9 mouse cellular contexts compared by ENCODE assay signal in genomic region chr2:9905995-9906394, GRCm38 (mm10). TPM values are rescaled to one million over a fixed set of nuclear protein-coding genes. Genes with fewer than 3 reads are reported as not detected.
DNase-seq lines count a peak whose midpoint lies in the region; ATAC-seq lines count a peak whose summit lies in the region.
"Had no signal": no experiment of that assay in that cellular context is flagged by ENCODE, and none has a peak within 500 bp of the region (broad histone marks: within the 10 kb centered on the region; RNA-seq: fewer than 3 reads in every experiment).

No protein-coding gene starts in this region.

- WGBS in heart, embryonic 16.5 days, result 4% methylated on average over 11 of the region's 11 CpGs
- WGBS in liver, embryonic 12.5 days (ENCODE audit: insufficient replicate concordance), result 2% methylated on average over 11 of the region's 11 CpGs

- no peak; the same call in 1 of the 2 replicates for ATAC-seq in heart, embryonic 16.5 days (replicated peaks; ENCODE audit: extremely low read depth, insufficient read depth, low FRiP score)
- 0 out of 2 replicates have a peak, but pooled peaks have one; percentile 7 for ATAC-seq in granulocyte monocyte progenitor cell, adult 5-6 weeks (replicated peaks; ENCODE audit: poor library complexity, severe bottlenecking)
- ATAC-seq in liver, embryonic 12.5 days, result peak; percentile 73
- no peak for ATAC-seq in inflammation-experienced regulatory T-cells, adult 6 months

- no peaks in the 10 kb centered on the region for H3K9me3 ChIP-seq in heart, embryonic 16.5 days (replicated peaks; ENCODE audit: control insufficient read depth, low read length)
- no peaks in the 10 kb centered on the region for H3K9me3 ChIP-seq in liver, embryonic 12.5 days (replicated peaks)

- H3K4me2 ChIP-seq in heart, embryonic 16.5 days (ENCODE audit: low read depth, low read length), result peak overlapping the region; percentile 62
- peak overlapping the region; percentile 58 for H3K4me2 ChIP-seq in liver, embryonic 12.5 days

- H3K27me3 ChIP-seq in heart, embryonic 16.5 days (ENCODE audit: control insufficient read depth, insufficient read depth, low read length), result peaks cover 4% of the 10 kb centered on the region; the same call in 1 of the 2 replicates
- H3K27me3 ChIP-seq in liver, embryonic 12.5 days (replicated peaks), result peaks cover 17% of the 10 kb centered on the region

- no peak overlapping the region for H3K9ac ChIP-seq in heart, embryonic 16.5 days (ENCODE audit: low read length)
- H3K9ac ChIP-seq in liver, embryonic 12.5 days, result no peak overlapping the region

- peak overlapping the region; percentile 38 for H3K4me3 ChIP-seq in heart, embryonic 16.5 days (ENCODE audit: low read length)
- H3K4me3 ChIP-seq in liver, embryonic 12.5 days, result peak overlapping the region; percentile 34

- no peaks in the 10 kb centered on the region for H3K36me3 ChIP-seq in heart, embryonic 16.5 days (ENCODE audit: control insufficient read depth, insufficient read depth)
- H3K36me3 ChIP-seq in liver, embryonic 12.5 days, result no peaks in the 10 kb centered on the region

- no peak overlapping the region for H3K27ac ChIP-seq in heart, embryonic 16.5 days (ENCODE audit: low read length)
- 0 out of 2 replicates have a peak overlapping the region, but pooled peaks have one; percentile 11 for H3K27ac ChIP-seq in liver, embryonic 12.5 days

- no peak for DNase-seq in heart, postnatal 10 days
- DNase-seq in MEL-GATA-1-ER (ENCODE audit: extremely low read depth, low read depth), result peak; percentile 33
- no peak for DNase-seq in cerebellum, adult 9-10 months
- no peak for DNase-seq in thymus, postnatal 4 days

- peaks cover 5% of the 10 kb centered on the region; the same call in 1 of the 2 replicates for H3K4me1 ChIP-seq in heart, embryonic 16.5 days (ENCODE audit: control insufficient read depth, insufficient read depth, low read length)
- peaks cover 10% of the 10 kb centered on the region for H3K4me1 ChIP-seq in liver, embryonic 12.5 days

- intact Hi-C loops in heart, postnatal 10 days (cut with DNase I), result no loop called here

RNA-seq across cellular contexts. Expression of gene Gata3, which starts 16.2 kb away (rescaled TPM):
- polyA plus RNA-seq in heart, embryonic 16.5 days (2015; fragmentation: Nextera tagmentation; extraction: Ambion mirVana), result 5.4 and 11.9 TPM in 2 replicates
- under 1 TPM; 0.86 to 0.92 TPM for total RNA-seq in heart, postnatal 10 days (2021)
- 17.0 TPM in 1 of 2 replicates, not detected in the other for total RNA-seq in granulocyte monocyte progenitor cell, adult 5-6 weeks (2014; fragmentation: Nextera tagmentation)
- total RNA-seq in granulocyte monocyte progenitor cell, adult 5-6 weeks (2017), result not detected in 2 replicates
- 2.0 and 2.1 TPM in 2 replicates for polyA plus RNA-seq in liver, embryonic 12.5 days (2016; fragmentation: Nextera tagmentation; extraction: Ambion mirVana)
- polyA plus RNA-seq in inflammation-experienced regulatory T-cells, adult 6 months (2017; shearing (Covaris generic)), result 100 to 1,000 TPM; 131 to 148 (median 135) TPM

RNA-seq across cellular contexts. Expression of gene 9230102O04Rik, which starts 16.7 kb away (rescaled TPM):
- polyA plus RNA-seq in heart, embryonic 16.5 days (2015; fragmentation: Nextera tagmentation; extraction: Ambion mirVana), result not detected in 2 replicates
- total RNA-seq in heart, postnatal 10 days (2021), result not detected
- not detected in 2 replicates for total RNA-seq in granulocyte monocyte progenitor cell, adult 5-6 weeks (2014; fragmentation: Nextera tagmentation)
- total RNA-seq in granulocyte monocyte progenitor cell, adult 5-6 weeks (2017), result not detected in 2 replicates
- 0.37 TPM in 1 of 2 replicates, not detected in the other for polyA plus RNA-seq in liver, embryonic 12.5 days (2016; fragmentation: Nextera tagmentation; extraction: Ambion mirVana)
- 1 to 10 TPM in 2 of 3 experiments, not detected in 1; 1.5 to 1.6 TPM for polyA plus RNA-seq in inflammation-experienced regulatory T-cells, adult 6 months (2017; shearing (Covaris generic))
- total RNA-seq: ES-E14 had no signal

RNA-seq across cellular contexts. Expression of gene 4930412O13Rik, which starts 24.9 kb away (rescaled TPM):
- not detected in 2 replicates for polyA plus RNA-seq in heart, embryonic 16.5 days (2015; fragmentation: Nextera tagmentation; extraction: Ambion mirVana)
- total RNA-seq in heart, postnatal 10 days (2021), result not detected
- total RNA-seq in granulocyte monocyte progenitor cell, adult 5-6 weeks (2014; fragmentation: Nextera tagmentation), result not detected in 2 replicates
- not detected in 2 replicates for total RNA-seq in granulocyte monocyte progenitor cell, adult 5-6 weeks (2017)
- not detected in 2 replicates for polyA plus RNA-seq in liver, embryonic 12.5 days (2016; fragmentation: Nextera tagmentation; extraction: Ambion mirVana)
- not detected for polyA plus RNA-seq in inflammation-experienced regulatory T-cells, adult 6 months (2017; shearing (Covaris generic))

Comparison
In these comparisons a context has a peak if more than half of its experiments do, and no peak if none do; other contexts are left out.
1. ATAC-seq: peak in granulocyte monocyte progenitor cell, adult 5-6 weeks (single experiment) and liver, embryonic 12.5 days (single experiment); none in heart, embryonic 16.5 days (single experiment) and inflammation-experienced regulatory T-cells, adult 6 months (single experiment).
2. RNA of gene Gata3, which starts 16.2 kb away (polyA plus RNA-seq): 131 to 148 TPM in inflammation-experienced regulatory T-cells, adult 6 months; 5.4 to 11.9 TPM in heart, embryonic 16.5 days and 2.0 to 2.1 TPM in liver, embryonic 12.5 days; every median in the first group is over 10 times any median in the second.